Mouse (Mus musculus): ENCODE measurements around the gene Gas2l2. TPM values are rescaled to one million over a fixed set of nuclear protein-coding genes. Genes with fewer than 3 reads are reported as not detected.
A peak's percentile ranks its signal among the peaks of the same experiment; 100 is the strongest.

The Gas2l2 gene
- polyA plus RNA-seq, 1 experiment from 2014 or later = 0.08 TPM

- 0 out of 2 replicates have a peak, but pooled peaks cover 5% of the 10 kb centered on the region for H3K4me1 ChIP-seq (ENCODE audit: control insufficient read depth, insufficient read depth, low read length)
- ATAC-seq (ENCODE audit: insufficient read depth, low FRiP score, low TSS enrichment) (no peak), DNase-seq (ENCODE audit: low spot score) (no peak)
- no peaks in the 10 kb centered on the region for H3K36me3 ChIP-seq (ENCODE audit: control insufficient read depth, insufficient read depth, low read length)
- WGBS = 29% methylated on average over 6 of the region's 6 CpGs
- H3K27ac ChIP-seq (ENCODE audit: low read depth, low read length) = no peak overlapping the region
- H3K27me3 ChIP-seq (ENCODE audit: control insufficient read depth, insufficient read depth, low read length) = no peaks in the 10 kb centered on the region
- peak overlapping the region; percentile 77 for H3K4me3 ChIP-seq (ENCODE audit: low read depth, low read length)
- no peaks in the 10 kb centered on the region for H3K9me3 ChIP-seq (ENCODE audit: control insufficient read depth, low read length)
- peak overlapping the region; percentile 86 for H3K9ac ChIP-seq (ENCODE audit: low read length)
- peak overlapping the region; percentile 78 for H3K4me2 ChIP-seq (ENCODE audit: low read depth)
These were observed 18.7 kb downstream of the Gas2l2 start for GRCm38 (mm10) chr11:83410510-83410909.

GRCm38 (mm10) chr11:83409792-83410291 is 19.4 kb downstream of the Gas2l2 start:
- H3K4me3 ChIP-seq (ENCODE audit: low read depth, low read length) = peak overlapping the region; percentile 77
- ATAC-seq (ENCODE audit: insufficient read depth, low FRiP score, low TSS enrichment) = peak; percentile 73; the same call in 1 of the 2 replicates
- H3K4me2 ChIP-seq (ENCODE audit: low read depth) = peak overlapping the region; percentile 78
- under 1% methylated on average over 18 of the region's 40 CpGs for WGBS
- H3K36me3 ChIP-seq (ENCODE audit: control insufficient read depth, insufficient read depth, low read length) = no peaks in the 10 kb centered on the region
- peak overlapping the region; percentile 66 for H3K27ac ChIP-seq (ENCODE audit: low read depth, low read length)
- H3K27me3 ChIP-seq (ENCODE audit: control insufficient read depth, insufficient read depth, low read length) = no peaks in the 10 kb centered on the region
- H3K9ac ChIP-seq (ENCODE audit: low read length) = peak overlapping the region; percentile 86
- H3K9me3 ChIP-seq (ENCODE audit: control insufficient read depth, low read length) = no peaks in the 10 kb centered on the region
- DNase-seq (ENCODE audit: low spot score) = peak; percentile 38
- 0 out of 2 replicates have a peak, but pooled peaks cover 5% of the 10 kb centered on the region for H3K4me1 ChIP-seq (ENCODE audit: control insufficient read depth, insufficient read depth, low read length)

GRCm38 (mm10) chr11:83409087-83409754 is 20.0 kb downstream of the Gas2l2 start, which contains the start of gene Rasl10b:
Gene Rasl10b, plus strand, starts transcription at chr11:83409137.
- peak within 1 kb of the TSS; percentile 77 for H3K4me3 ChIP-seq (ENCODE audit: low read depth, low read length)
- H3K27ac ChIP-seq (ENCODE audit: low read depth, low read length) = peak within 1 kb of the TSS; percentile 66
- DNase-seq (ENCODE audit: low spot score) = peak; percentile 73
- H3K4me2 ChIP-seq (ENCODE audit: low read depth) = peak within 1 kb of the TSS; percentile 78
- no peaks in the 10 kb centered on the region for H3K27me3 ChIP-seq (ENCODE audit: control insufficient read depth, insufficient read depth, low read length)
- H3K4me1 ChIP-seq (ENCODE audit: control insufficient read depth, insufficient read depth, low read length) = 0 out of 2 replicates have a peak, but pooled peaks cover 5% of the 10 kb centered on the region
- H3K36me3 ChIP-seq (ENCODE audit: control insufficient read depth, insufficient read depth, low read length) = no peaks in the 10 kb centered on the region
- ATAC-seq (ENCODE audit: insufficient read depth, low FRiP score, low TSS enrichment) = peak; percentile 60; the same call in 1 of the 2 replicates
- 2% methylated on average over 20 of the region's 44 CpGs for WGBS
- H3K9ac ChIP-seq (ENCODE audit: low read length) = peak within 1 kb of the TSS; percentile 86
- no peaks in the 10 kb centered on the region for H3K9me3 ChIP-seq (ENCODE audit: control insufficient read depth, low read length)

- Histone ChIP-seq H3K36me3 (ENCODE audit: control insufficient read depth, insufficient read depth, low read length) (no peaks in the 10 kb centered on the region), H3K4me3 (ENCODE audit: low read depth, low read length) (no peak overlapping the region), H3K4me2 (ENCODE audit: low read depth) (no peak overlapping the region), H3K27ac (ENCODE audit: low read depth, low read length) (no peak overlapping the region), H3K27me3 (ENCODE audit: control insufficient read depth, insufficient read depth, low read length) (no peaks in the 10 kb centered on the region), H3K4me1 (ENCODE audit: control insufficient read depth, insufficient read depth, low read length) (0 out of 2 replicates have a peak, but pooled peaks cover 5% of the 10 kb centered on the region), H3K9ac (ENCODE audit: low read length) (no peak overlapping the region), H3K9me3 (ENCODE audit: control insufficient read depth, low read length) (no peaks in the 10 kb centered on the region)
- DNase-seq (ENCODE audit: low spot score) = no peak
- ATAC-seq (ENCODE audit: insufficient read depth, low FRiP score, low TSS enrichment) = no peak
- WGBS = 47% methylated on average over 8 of the region's 8 CpGs
These were observed 21.0 kb downstream of the Gas2l2 start for GRCm38 (mm10) chr11:83408242-83408641.

GRCm38 (mm10) chr11:83406391-83406790 is 22.9 kb downstream of the Gas2l2 start:
- no peak overlapping the region for H3K4me3 ChIP-seq (ENCODE audit: low read depth, low read length)
- H3K36me3 ChIP-seq (ENCODE audit: control insufficient read depth, insufficient read depth, low read length) = no peaks in the 10 kb centered on the region
- H3K27me3 ChIP-seq (ENCODE audit: control insufficient read depth, insufficient read depth, low read length) = no peaks in the 10 kb centered on the region
- H3K4me1 ChIP-seq (ENCODE audit: control insufficient read depth, insufficient read depth, low read length) = 0 out of 2 replicates have a peak, but pooled peaks cover 5% of the 10 kb centered on the region
- H3K9ac ChIP-seq (ENCODE audit: low read length) = no peak overlapping the region
- H3K27ac ChIP-seq (ENCODE audit: low read depth, low read length) = no peak overlapping the region
- ATAC-seq (ENCODE audit: insufficient read depth, low FRiP score, low TSS enrichment) (no peak), DNase-seq (ENCODE audit: low spot score) (no peak)
- WGBS = 73% methylated on average over 3 of the region's 3 CpGs
- H3K4me2 ChIP-seq (ENCODE audit: low read depth) = no peak overlapping the region
- H3K9me3 ChIP-seq (ENCODE audit: control insufficient read depth, low read length) = no peaks in the 10 kb centered on the region

- WGBS = 89% methylated on average over 7 of the region's 7 CpGs
- Histone ChIP-seq H3K4me2 (ENCODE audit: low read depth) (no peak overlapping the region), H3K9ac (ENCODE audit: low read length) (no peak overlapping the region), H3K4me1 (ENCODE audit: control insufficient read depth, insufficient read depth, low read length) (no peaks in the 10 kb centered on the region), H3K27ac (ENCODE audit: low read depth, low read length) (no peak overlapping the region), H3K36me3 (ENCODE audit: control insufficient read depth, insufficient read depth, low read length) (no peaks in the 10 kb centered on the region), H3K4me3 (ENCODE audit: low read depth, low read length) (no peak overlapping the region), H3K27me3 (ENCODE audit: control insufficient read depth, insufficient read depth, low read length) (no peaks in the 10 kb centered on the region), H3K9me3 (ENCODE audit: control insufficient read depth, low read length) (no peaks in the 10 kb centered on the region)
- DNase-seq (ENCODE audit: low spot score) (no peak), ATAC-seq (ENCODE audit: insufficient read depth, low FRiP score, low TSS enrichment) (no peak)
These were observed 25.5 kb downstream of the Gas2l2 start for GRCm38 (mm10) chr11:83403787-83404186.

GRCm38 (mm10) chr11:83398724-83399123 is 30.5 kb downstream of the Gas2l2 start:
- no peak overlapping the region for H3K4me2 ChIP-seq (ENCODE audit: low read depth)

GRCm38 (mm10) chr11:83397626-83398025 is 31.6 kb downstream of the Gas2l2 start:
- Histone ChIP-seq H3K4me3 (ENCODE audit: low read depth, low read length) (no peak overlapping the region), H3K4me2 (ENCODE audit: low read depth) (no peak overlapping the region), H3K27ac (ENCODE audit: low read depth, low read length) (no peak overlapping the region), H3K9ac (ENCODE audit: low read length) (no peak overlapping the region), H3K4me1 (ENCODE audit: control insufficient read depth, insufficient read depth, low read length) (no peaks in the 10 kb centered on the region; the same call in 1 of the 2 replicates), H3K9me3 (ENCODE audit: control insufficient read depth, low read length) (no peaks in the 10 kb centered on the region), H3K27me3 (ENCODE audit: control insufficient read depth, insufficient read depth, low read length) (no peaks in the 10 kb centered on the region), H3K36me3 (ENCODE audit: control insufficient read depth, insufficient read depth, low read length) (no peaks in the 10 kb centered on the region)
- DNase-seq (ENCODE audit: low spot score) (no peak), ATAC-seq (ENCODE audit: insufficient read depth, low FRiP score, low TSS enrichment) (no peak)
- 91% methylated on average over 7 of the region's 7 CpGs for WGBS

More at GRCm38 (mm10) chr11:83398724-83399123, 30.5 kb downstream of the Gas2l2 start:
- 86% methylated on average over 5 of the region's 5 CpGs for WGBS
- Histone ChIP-seq H3K4me3 (ENCODE audit: low read depth, low read length) (no peak overlapping the region), H3K27ac (ENCODE audit: low read depth, low read length) (no peak overlapping the region), H3K27me3 (ENCODE audit: control insufficient read depth, insufficient read depth, low read length) (no peaks in the 10 kb centered on the region), H3K9ac (ENCODE audit: low read length) (no peak overlapping the region), H3K4me1 (ENCODE audit: control insufficient read depth, insufficient read depth, low read length) (no peaks in the 10 kb centered on the region; the same call in 1 of the 2 replicates), H3K9me3 (ENCODE audit: control insufficient read depth, low read length) (no peaks in the 10 kb centered on the region), H3K36me3 (ENCODE audit: control insufficient read depth, insufficient read depth, low read length) (no peaks in the 10 kb centered on the region)
- no peak for ATAC-seq (ENCODE audit: insufficient read depth, low FRiP score, low TSS enrichment)
- DNase-seq (ENCODE audit: low spot score) = no peak
